Mouse (Mus musculus): ENCODE measurements at regions not wholly inside any gene's neighbourhood (a gene's known extent, or its start where the extent isn't known, plus 50 kb on each side); places are given as distances from the start of the nearest gene placed in this dataset.

- TF ChIP-seq CTCF (IDR thresholded peaks at IDR 0.05; ENCODE audit: insufficient read depth, low read depth, low read length): no peak
- no peak for TF ChIP-seq POLR2A (IDR thresholded peaks at IDR 0.05; ENCODE audit: insufficient read depth, low read depth, low read length)
Observed at GRCm38 (mm10) chr3:37812936-37813335, 88.6 kb upstream of the Gm5148 start.
